Mouse (Mus musculus): ENCODE data around the gene Rps6kb1. TPM values are rescaled to one million over a fixed set of nuclear protein-coding genes. Genes with fewer than 3 reads are reported as not detected.

Gene Rps6kb1
- polyA plus RNA-seq, 1 experiment from 2014 or later = 40.7 TPM

GRCm38 (mm10) chr11:86578809-86579730, 34.5 kb upstream of the Rps6kb1 start:
- H3K27me3 ChIP-seq (ENCODE audit: control insufficient read depth, insufficient read depth, low read length) = no peaks in the 10 kb centered on the region
- 43% methylated on average over 25 of the region's 25 CpGs for WGBS
- H3K4me2 ChIP-seq (replicated peaks; ENCODE audit: low read depth) = 0 out of 2 replicates have a peak overlapping the region, but pooled peaks have one; percentile 2
- no peak overlapping the region for H3K4me3 ChIP-seq (ENCODE audit: low read depth, low read length)
- peaks cover 21% of the 10 kb centered on the region for H3K4me1 ChIP-seq (replicated peaks; ENCODE audit: control insufficient read depth, insufficient read depth)
- no peaks in the 10 kb centered on the region for H3K36me3 ChIP-seq (ENCODE audit: control insufficient read depth, insufficient read depth, low read length)
- TF ChIP-seq EP300 (optimal IDR thresholded peaks at IDR 0.05) = no peak
- no peak for TF ChIP-seq CTCF (IDR thresholded peaks at IDR 0.05; ENCODE audit: low read depth)
- DNase-seq (ENCODE audit: low spot score) (peak; percentile 82), ATAC-seq (ENCODE audit: low FRiP score, low TSS enrichment) (peak; percentile 33)
- peak overlapping the region; percentile 94 for H3K27ac ChIP-seq (replicated peaks)
- H3K9ac ChIP-seq (ENCODE audit: low read length) = 0 out of 2 replicates have a peak overlapping the region, but pooled peaks have one; percentile 8
- H3K9me3 ChIP-seq (ENCODE audit: control insufficient read depth, low read length) = no peaks in the 10 kb centered on the region

DNA sequence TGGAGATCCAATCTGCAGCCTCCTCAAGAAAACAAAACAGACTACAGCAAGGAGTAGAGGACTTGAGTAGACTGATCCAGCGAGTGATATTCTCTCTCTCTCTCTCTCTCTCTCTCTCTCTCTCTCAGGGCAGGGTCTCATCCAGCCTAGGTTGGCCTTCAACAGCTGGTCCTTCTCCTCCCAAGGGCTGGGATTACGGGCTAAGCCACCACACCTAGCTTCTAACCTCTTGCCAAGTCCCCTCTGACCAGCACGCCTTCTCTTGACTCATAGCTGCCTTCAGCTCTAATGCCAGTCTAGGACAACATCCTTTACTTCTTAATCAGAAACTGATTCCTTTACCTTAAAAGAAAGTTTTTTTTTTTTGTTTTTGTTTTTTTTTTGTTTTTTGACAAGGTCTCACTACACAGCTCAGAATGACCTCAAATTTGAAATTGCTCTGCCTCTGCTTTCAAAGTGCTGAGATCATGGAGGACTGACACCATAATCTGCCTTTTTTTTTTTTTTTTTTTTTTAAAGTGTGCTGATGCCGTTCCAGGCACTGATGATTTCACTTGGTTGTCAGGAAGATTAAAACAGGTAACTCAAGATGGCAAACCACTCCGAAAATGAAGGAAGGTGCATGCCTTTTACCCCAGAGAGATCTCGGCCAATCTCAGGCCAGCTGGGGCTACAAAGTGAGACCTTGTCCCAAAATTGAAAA, 33.7 kb upstream of the Rps6kb1 start:
- peaks cover 21% of the 10 kb centered on the region for H3K4me1 ChIP-seq (replicated peaks; ENCODE audit: control insufficient read depth, insufficient read depth)
- DNase-seq (ENCODE audit: low spot score) = peak; percentile 74
- no peak overlapping the region for H3K9ac ChIP-seq (ENCODE audit: low read length)
- H3K27ac ChIP-seq (replicated peaks) = peak overlapping the region; percentile 94
- no peak overlapping the region for H3K4me2 ChIP-seq (replicated peaks; ENCODE audit: low read depth)
- no peak for TF ChIP-seq CTCF (IDR thresholded peaks at IDR 0.05; ENCODE audit: low read depth)
- peak; percentile 51 for TF ChIP-seq EP300 (optimal IDR thresholded peaks at IDR 0.05)
- peak; percentile 33 for ATAC-seq (ENCODE audit: low FRiP score, low TSS enrichment)
- H3K36me3 ChIP-seq (ENCODE audit: control insufficient read depth, insufficient read depth, low read length) = no peaks in the 10 kb centered on the region
- H3K27me3 ChIP-seq (ENCODE audit: control insufficient read depth, insufficient read depth, low read length) = no peaks in the 10 kb centered on the region
- 38% methylated on average over 6 of the region's 6 CpGs for WGBS
- no peak overlapping the region for H3K4me3 ChIP-seq (ENCODE audit: low read depth, low read length)
- H3K9me3 ChIP-seq (ENCODE audit: control insufficient read depth, low read length) = no peaks in the 10 kb centered on the region

- DNase-seq (ENCODE audit: low spot score) (peak; percentile 49), ATAC-seq (ENCODE audit: low FRiP score, low TSS enrichment) (peak; percentile 9)
- H3K27ac ChIP-seq (replicated peaks) = peak overlapping the region; percentile 94
- H3K36me3 ChIP-seq (ENCODE audit: control insufficient read depth, insufficient read depth, low read length) = no peaks in the 10 kb centered on the region
- no peaks in the 10 kb centered on the region for H3K9me3 ChIP-seq (ENCODE audit: control insufficient read depth, low read length)
- H3K4me2 ChIP-seq (replicated peaks; ENCODE audit: low read depth) = no peak overlapping the region
- WGBS = 40% methylated on average over 4 of the region's 4 CpGs
- no peak overlapping the region for H3K4me3 ChIP-seq (ENCODE audit: low read depth, low read length)
- no peak overlapping the region for H3K9ac ChIP-seq (ENCODE audit: low read length)
- peaks cover 21% of the 10 kb centered on the region for H3K4me1 ChIP-seq (replicated peaks; ENCODE audit: control insufficient read depth, insufficient read depth)
- TF ChIP-seq CTCF (IDR thresholded peaks at IDR 0.05; ENCODE audit: low read depth) = no peak
- no peaks in the 10 kb centered on the region for H3K27me3 ChIP-seq (ENCODE audit: control insufficient read depth, insufficient read depth, low read length)
These were observed 32.6 kb upstream of the Rps6kb1 start for GRCm38 (mm10) chr11:86577231-86577630.

DNA sequence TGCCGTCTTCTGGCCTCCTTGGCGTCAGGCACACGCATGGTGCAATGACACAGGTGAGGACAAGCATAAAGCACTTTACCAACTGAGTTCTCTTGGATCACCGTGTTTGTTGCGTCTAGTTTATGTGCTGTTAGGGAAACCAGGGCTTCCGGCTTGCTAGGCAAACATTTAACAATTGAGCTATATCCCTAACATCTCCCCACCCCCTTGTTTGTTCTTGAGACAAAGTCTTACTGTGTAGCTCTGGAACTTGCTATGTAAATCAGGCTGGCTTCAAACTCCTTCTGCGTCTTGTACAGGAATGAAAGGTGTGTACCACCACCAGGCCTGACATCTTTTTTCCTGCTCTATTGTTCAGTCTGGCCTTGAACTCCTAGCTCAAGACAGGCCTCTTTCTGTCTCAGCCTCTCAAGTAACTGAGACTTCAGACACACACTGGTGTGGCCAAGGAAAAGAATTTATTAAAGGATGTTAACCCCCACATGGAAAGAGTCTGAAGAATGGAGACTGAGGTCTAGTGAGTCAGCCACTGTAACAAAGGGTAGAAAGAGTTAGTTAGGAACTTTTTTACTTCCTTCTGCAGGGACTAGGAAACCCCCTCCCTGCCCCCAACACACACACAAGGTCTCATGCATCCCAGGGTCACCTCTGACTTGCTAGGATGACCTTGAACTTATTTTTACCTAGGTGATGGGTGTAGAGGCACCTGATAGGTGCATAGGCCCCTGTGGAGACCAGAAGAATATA, 31.2 kb upstream of the Rps6kb1 start:
- TF ChIP-seq CTCF (IDR thresholded peaks at IDR 0.05; ENCODE audit: low read depth) (no peak), EP300 (optimal IDR thresholded peaks at IDR 0.05) (no peak)
- 57% methylated on average over 7 of the region's 7 CpGs for WGBS
- Histone ChIP-seq H3K36me3 (ENCODE audit: control insufficient read depth, insufficient read depth, low read length) (no peaks in the 10 kb centered on the region), H3K9ac (ENCODE audit: low read length) (no peak overlapping the region), H3K27me3 (ENCODE audit: control insufficient read depth, insufficient read depth, low read length) (no peaks in the 10 kb centered on the region), H3K4me3 (ENCODE audit: low read depth, low read length) (no peak overlapping the region), H3K4me2 (replicated peaks; ENCODE audit: low read depth) (no peak overlapping the region), H3K27ac (replicated peaks) (peak overlapping the region; percentile 94), H3K4me1 (replicated peaks; ENCODE audit: control insufficient read depth, insufficient read depth) (peaks cover 19% of the 10 kb centered on the region), H3K9me3 (ENCODE audit: control insufficient read depth, low read length) (no peaks in the 10 kb centered on the region)
- ATAC-seq (ENCODE audit: low FRiP score, low TSS enrichment) (peak; percentile 53), DNase-seq (ENCODE audit: low spot score) (peak; percentile 71)

- Histone ChIP-seq H3K4me1 (replicated peaks; ENCODE audit: control insufficient read depth, insufficient read depth) (peaks cover 15% of the 10 kb centered on the region), H3K4me2 (replicated peaks; ENCODE audit: low read depth) (no peak overlapping the region), H3K9ac (ENCODE audit: low read length) (no peak overlapping the region), H3K36me3 (ENCODE audit: control insufficient read depth, insufficient read depth, low read length) (no peaks in the 10 kb centered on the region), H3K27ac (replicated peaks) (peak overlapping the region; percentile 94), H3K27me3 (ENCODE audit: control insufficient read depth, insufficient read depth, low read length) (no peaks in the 10 kb centered on the region), H3K9me3 (ENCODE audit: control insufficient read depth, low read length) (no peaks in the 10 kb centered on the region), H3K4me3 (ENCODE audit: low read depth, low read length) (no peak overlapping the region)
- 17% methylated on average over 2 of the region's 2 CpGs for WGBS
- TF ChIP-seq CTCF (IDR thresholded peaks at IDR 0.05; ENCODE audit: low read depth) (no peak), EP300 (optimal IDR thresholded peaks at IDR 0.05) (no peak)
- DNase-seq (ENCODE audit: low spot score) = no peak
- ATAC-seq (ENCODE audit: low FRiP score, low TSS enrichment) = no peak
These were observed 29.8 kb upstream of the Rps6kb1 start for GRCm38 (mm10) chr11:86574408-86574807.
